Mouse (Mus musculus) thymus, adult 2 months (tissue): Measurements from ENCODE around the gene Pbxip1. TPM values are rescaled to one million over a fixed set of nuclear protein-coding genes. Genes with fewer than 3 reads are reported as not detected.

Experiments used
- DNase-seq: peaks from one replicate; pipeline ENCODE4 v3.0.0; 2021
- H3K27ac ChIP-seq: fragments of 200-500 bp; 2 replicates; pipeline ENCODE4 v1.5.1; 2012; ENCODE audit warnings: low read length, control low read depth; ENCODE audit not compliant: control insufficient read depth, insufficient read depth
- H3K27me3 ChIP-seq: fragments of 200-500 bp; 2 replicates; pipeline ENCODE4 v1.6.1; 2012; ENCODE audit warnings: mild to moderate bottlenecking, low read length, moderate library complexity, mixed read lengths; ENCODE audit not compliant: control insufficient read depth, insufficient read depth
- H3K36me3 ChIP-seq: fragments of 200-500 bp; 2 replicates; pipeline ENCODE4 v1.6.1; 2012; ENCODE audit warnings: mild to moderate bottlenecking, low read length, moderate library complexity; ENCODE audit not compliant: control insufficient read depth, insufficient read depth
- H3K4me1 ChIP-seq: fragments of 200-500 bp; replicated peaks from 2 replicates; pipeline ENCODE4 v1.6.1; 2012; ENCODE audit warnings: low read length; ENCODE audit not compliant: control insufficient read depth, insufficient read depth
- H3K4me3 ChIP-seq: fragments of 200-500 bp; 2 replicates; pipeline ENCODE4 v1.5.1; 2012; ENCODE audit warnings: mild to moderate bottlenecking, low read length, control low read depth, moderate library complexity; ENCODE audit not compliant: control insufficient read depth, insufficient read depth
- CTCF ChIP-seq: fragments of 200-500 bp; IDR thresholded peaks from 2 replicates; pipeline ENCODE4 v1.5.1; 2012; ENCODE audit warnings: mild to moderate bottlenecking, control low read depth, low read length, moderate library complexity, borderline replicate concordance; ENCODE audit not compliant: control insufficient read depth, poor library complexity, insufficient read depth; ENCODE audit errors: extremely low read depth
- POLR2A ChIP-seq: fragments of 200-500 bp; IDR thresholded peaks from 2 replicates; pipeline ENCODE4 v1.6.1; 2012; ENCODE audit warnings: mild to moderate bottlenecking, low read length, control low read depth, moderate library complexity; ENCODE audit not compliant: control insufficient read depth, poor library complexity, insufficient read depth; ENCODE audit errors: extremely low read depth
- WGBS: fragments of 180-500 bp; shearing (Covaris S2); methylation state at CpG from one replicate; pipeline ENCODE4 v1.1.7; 2018; 5-methylcytosine and 5-hydroxymethylcytosine counted together
- polyA plus RNA-seq: library from polyadenylated mRNA; depleted of rRNA; stranded (reverse); fragments of >200 nt; gene quantifications from 2 replicates; pipeline ENCODE4 v1.2.3, GENCODE M21; 2012

Pbxip1 gene
- polyA plus RNA-seq, 1 experiment = 41.6 TPM

DNA sequence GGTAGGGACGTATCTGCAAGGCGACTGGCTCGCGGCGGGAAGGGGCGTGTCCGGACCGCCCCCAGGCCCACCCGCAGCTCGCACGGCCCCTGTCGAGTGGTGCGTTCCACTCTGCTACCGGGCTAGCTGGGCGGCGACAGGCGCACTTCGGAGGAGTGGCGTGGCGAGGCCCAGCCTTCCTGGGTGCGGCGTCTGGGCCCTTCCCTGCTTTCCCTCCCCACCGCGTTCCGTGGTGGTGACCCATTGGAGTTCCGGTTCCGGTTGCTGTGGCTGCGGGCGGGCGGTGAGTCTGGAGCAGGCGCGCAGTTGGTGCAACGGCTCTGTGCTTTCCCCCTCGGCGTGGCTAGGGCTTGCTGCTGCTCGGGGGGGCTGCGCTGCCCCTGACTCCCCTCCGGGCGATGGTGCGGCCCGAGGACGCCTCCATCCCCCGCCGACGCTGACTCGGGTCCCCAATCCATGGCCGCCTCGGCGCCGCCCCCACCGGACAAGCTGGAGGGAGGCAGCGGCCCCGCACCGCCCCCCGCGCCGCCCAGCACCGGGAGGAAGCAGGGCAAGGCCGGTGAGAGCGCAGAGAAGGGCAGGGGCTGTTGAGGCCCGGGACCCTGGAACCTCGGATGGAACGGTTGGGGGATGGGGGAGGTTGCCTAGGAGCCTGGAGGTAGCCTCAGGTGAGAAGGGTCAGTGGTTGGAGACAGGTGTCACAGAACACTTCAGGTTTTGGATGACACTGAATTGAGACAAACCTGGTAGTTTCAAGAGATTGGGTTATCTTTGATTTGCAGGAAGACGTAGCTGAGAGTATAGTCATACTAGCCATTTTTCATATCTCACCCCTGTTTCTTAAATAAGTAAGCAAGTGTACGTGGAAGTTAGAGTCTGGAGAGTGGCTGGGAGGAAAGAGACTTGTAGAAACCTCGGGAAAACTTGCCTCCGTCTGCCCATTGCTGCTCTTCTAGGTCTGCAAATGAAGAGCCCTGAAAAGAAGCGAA, 6.0 kb upstream of the Pbxip1 start, which contains the start of gene Pygo2:
Pygo2 (plus strand) TSS at position 44 of the 989 bp plus-strand sequence.
- WGBS = 3% methylated on average over 68 of the region's 68 CpGs
- DNase-seq = peak; percentile 89
- peak; percentile 44; the same call in 1 of the 2 replicates for TF ChIP-seq POLR2A
- TF ChIP-seq CTCF = peak; percentile 42; the same call in 1 of the 2 replicates

GRCm38 (mm10) chr3:89432606-89433005, 3.9 kb upstream of the Pbxip1 start:
- TF ChIP-seq POLR2A = no peak
- no peak for TF ChIP-seq CTCF
- Histone ChIP-seq H3K4me1 (peaks cover 18% of the 10 kb centered on the region), H3K27me3 (no peaks in the 10 kb centered on the region), H3K36me3 (peaks cover 4% of the 10 kb centered on the region; the same call in 1 of the 2 replicates), H3K4me3 (no peak overlapping the region), H3K27ac (no peak overlapping the region)
- no peak for DNase-seq
- WGBS = 96% methylated on average over 8 of the region's 8 CpGs

More for the DNA sequence above, 6.0 kb upstream of the Pbxip1 start, which contains the start of gene Pygo2:
- peaks cover 7% of the 10 kb centered on the region for H3K4me1 ChIP-seq
- no peak within 1 kb of the TSS for H3K27ac ChIP-seq
- H3K36me3 ChIP-seq = peaks cover 10% of the 10 kb centered on the region
- H3K4me3 ChIP-seq = peak within 1 kb of the TSS; percentile 59
- H3K27me3 ChIP-seq = no peaks in the 10 kb centered on the region

- 95% methylated on average over 11 of the region's 11 CpGs for WGBS
- TF ChIP-seq POLR2A (no peak), CTCF (no peak)
- H3K27ac ChIP-seq = no peak overlapping the region
- H3K4me1 ChIP-seq = peaks cover 20% of the 10 kb centered on the region
- no peak for DNase-seq
- H3K36me3 ChIP-seq = no peaks in the 10 kb centered on the region
- H3K27me3 ChIP-seq = no peaks in the 10 kb centered on the region
- H3K4me3 ChIP-seq = no peak overlapping the region
These were observed 2.0 kb upstream of the Pbxip1 start for GRCm38 (mm10) chr3:89434532-89434931.

DNA sequence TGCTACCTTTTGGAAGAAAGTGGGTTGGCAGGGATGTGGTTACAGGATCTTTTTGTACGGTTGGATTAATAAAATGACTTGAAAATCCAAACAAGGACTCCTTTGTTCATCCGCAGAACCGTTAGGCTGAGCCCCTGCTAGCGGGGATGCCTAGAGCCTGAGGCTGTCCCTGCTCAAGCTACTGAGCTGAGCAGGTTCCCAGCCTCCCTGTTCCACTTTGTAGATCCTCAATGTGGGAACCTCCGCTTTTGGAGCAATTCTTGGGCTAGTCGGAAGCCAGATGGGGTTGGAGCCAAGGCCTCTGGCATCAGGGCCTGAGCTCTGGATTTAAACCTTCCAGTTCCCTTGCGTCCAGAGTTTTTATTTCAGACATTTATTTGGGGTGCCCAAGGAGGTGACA, 1.5 kb upstream of the Pbxip1 start:
- Histone ChIP-seq H3K27ac (no peak overlapping the region), H3K4me3 (no peak overlapping the region), H3K4me1 (peaks cover 20% of the 10 kb centered on the region), H3K36me3 (no peaks in the 10 kb centered on the region), H3K27me3 (no peaks in the 10 kb centered on the region)
- 94% methylated on average over 7 of the region's 7 CpGs for WGBS
- TF ChIP-seq CTCF (no peak), POLR2A (no peak)
- DNase-seq = no peak

DNA sequence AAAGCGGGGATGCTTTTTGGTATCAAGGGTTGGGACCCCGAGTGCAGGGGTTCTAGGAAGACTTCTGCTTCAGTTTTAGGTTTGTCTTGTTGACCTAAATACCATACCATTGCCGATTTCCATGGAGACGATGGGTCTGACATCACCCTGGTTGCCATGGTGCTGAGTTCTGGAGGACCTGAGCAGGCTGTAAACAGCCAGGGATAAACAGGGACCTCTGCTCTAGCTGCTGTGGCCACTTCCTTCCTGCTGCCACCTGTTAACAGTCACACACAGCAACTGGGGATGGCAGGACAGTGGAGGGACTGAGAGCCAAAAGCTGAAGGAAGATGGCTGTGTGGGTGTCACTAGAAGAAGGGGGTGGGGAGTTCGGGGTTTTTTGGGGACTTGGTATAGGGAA, 763 bp downstream of the Pbxip1 start:
- WGBS = 6% methylated on average over 5 of the region's 5 CpGs
- H3K27me3 ChIP-seq = no peaks in the 10 kb centered on the region
- H3K36me3 ChIP-seq = no peaks in the 10 kb centered on the region
- peaks cover 13% of the 10 kb centered on the region for H3K4me1 ChIP-seq
- DNase-seq = peak; percentile 28
- peak overlapping the region; percentile 31 for H3K4me3 ChIP-seq
- peak overlapping the region; percentile 15; the same call in 1 of the 2 replicates for H3K27ac ChIP-seq
- no peak for TF ChIP-seq POLR2A
- no peak for TF ChIP-seq CTCF

- DNase-seq = no peak
- Histone ChIP-seq H3K27ac (no peak overlapping the region), H3K27me3 (no peaks in the 10 kb centered on the region), H3K4me3 (no peak overlapping the region), H3K4me1 (peaks cover 13% of the 10 kb centered on the region), H3K36me3 (peaks cover 7% of the 10 kb centered on the region)
- WGBS = 95% methylated on average over 2 of the region's 2 CpGs
- TF ChIP-seq POLR2A = no peak
- TF ChIP-seq CTCF = no peak
These were observed 4.2 kb downstream of the Pbxip1 start for GRCm38 (mm10) chr3:89440691-89441090.
